7 mouse cellular contexts compared by ENCODE assay signal in genomic region chr10:42307980-42308686, GRCm38 (mm10). TPM values are rescaled to one million over a fixed set of nuclear protein-coding genes. Genes with fewer than 3 reads are reported as not detected.
DNase-seq lines count a peak whose midpoint lies in the region; ATAC-seq lines count a peak whose summit lies in the region.

No protein-coding gene starts in this region.

- DNase-seq in adrenal gland, postnatal 25 days, result peak; percentile 75
- peak; percentile 86 for DNase-seq in embryonic facial prominence, embryonic 10.5 days (ENCODE audit: low spot score)
- DNase-seq in heart, adult 18-20 months, result peak; percentile 65 to 91
- peak; percentile 77 for DNase-seq in kidney, adult 18-20 months
- DNase-seq in limb, embryonic 11.5 days (ENCODE audit: low spot score), result peak; percentile 92
- peak; percentile 35 to 67 for DNase-seq in spleen, postnatal 10 days (ENCODE audit: low spot score in 2 of 2)

- peaks cover 5% of the 10 kb centered on the region for H3K4me1 ChIP-seq in embryonic facial prominence, embryonic 10.5 days
- no peaks in the 10 kb centered on the region for H3K4me1 ChIP-seq in limb, embryonic 11.5 days (ENCODE audit: control insufficient read depth, insufficient read depth, low read length)
- H3K4me1 ChIP-seq in midbrain, embryonic 13.5 days (replicated peaks), result peaks cover 6% of the 10 kb centered on the region; the same call in 1 of the 2 replicates

- H3K27ac ChIP-seq in embryonic facial prominence, embryonic 10.5 days (replicated peaks), result no peak overlapping the region
- no peak overlapping the region for H3K27ac ChIP-seq in limb, embryonic 11.5 days (replicated peaks; ENCODE audit: low read depth, low read length)
- H3K27ac ChIP-seq in midbrain, embryonic 13.5 days, result no peak overlapping the region

- no peak for ATAC-seq in limb, embryonic 11.5 days (ENCODE audit: insufficient number of reproducible peaks, low FRiP score, low TSS enrichment, low read depth)
- ATAC-seq in midbrain, embryonic 13.5 days, result peak; percentile 84

- H3K27me3 ChIP-seq in embryonic facial prominence, embryonic 10.5 days (replicated peaks; ENCODE audit: low read depth, poor library complexity, severe bottlenecking), result peaks cover 29% of the 10 kb centered on the region
- no peaks in the 10 kb centered on the region for H3K27me3 ChIP-seq in limb, embryonic 11.5 days (ENCODE audit: control insufficient read depth, insufficient read depth, low read length)
- peaks cover 29% of the 10 kb centered on the region for H3K27me3 ChIP-seq in midbrain, embryonic 13.5 days

- peak overlapping the region; percentile 31; the same call in 1 of the 2 replicates for H3K4me2 ChIP-seq in limb, embryonic 11.5 days (ENCODE audit: low read depth, severe bottlenecking)
- peak overlapping the region; percentile 55 for H3K4me2 ChIP-seq in midbrain, embryonic 13.5 days (replicated peaks)

- H3K9ac ChIP-seq in limb, embryonic 11.5 days (ENCODE audit: low read length), result no peak overlapping the region
- H3K9ac ChIP-seq in midbrain, embryonic 13.5 days (replicated peaks), result peak overlapping the region; percentile 49; the same call in 1 of the 2 replicates

- WGBS in embryonic facial prominence, embryonic 10.5 days, result 7% methylated on average over 20 of the region's 20 CpGs
- 8% methylated on average over 20 of the region's 20 CpGs for WGBS in limb, embryonic 11.5 days
- WGBS in midbrain, embryonic 13.5 days, result 6% methylated on average over 20 of the region's 20 CpGs

- H3K4me3 ChIP-seq in embryonic facial prominence, embryonic 10.5 days, result peak overlapping the region; percentile 45
- H3K4me3 ChIP-seq in limb, embryonic 11.5 days (ENCODE audit: low read depth, low read length), result no peak overlapping the region; the same call in 1 of the 2 replicates
- peak overlapping the region; percentile 27 for H3K4me3 ChIP-seq in midbrain, embryonic 13.5 days (replicated peaks)

- H3K36me3 ChIP-seq in embryonic facial prominence, embryonic 10.5 days (replicated peaks), result no peaks in the 10 kb centered on the region
- H3K36me3 ChIP-seq in limb, embryonic 11.5 days (ENCODE audit: control insufficient read depth, insufficient read depth, low read length), result no peaks in the 10 kb centered on the region
- H3K36me3 ChIP-seq in midbrain, embryonic 13.5 days, result peaks cover 5% of the 10 kb centered on the region; the same call in 1 of the 2 replicates

- H3K9me3 ChIP-seq in embryonic facial prominence, embryonic 10.5 days, result no peaks in the 10 kb centered on the region
- H3K9me3 ChIP-seq in limb, embryonic 11.5 days (ENCODE audit: control insufficient read depth, low read length), result no peaks in the 10 kb centered on the region
- H3K9me3 ChIP-seq in midbrain, embryonic 13.5 days, result no peaks in the 10 kb centered on the region

RNA-seq across cellular contexts. Expression of gene Foxo3, which starts 31.6 kb away (rescaled TPM):
- total RNA-seq in adrenal gland, postnatal 25 days (2021), result 56.1 and 56.7 TPM in 2 replicates
- 2.8 and 3.3 TPM in 2 replicates for polyA plus RNA-seq in embryonic facial prominence, embryonic 10.5 days (2016; fragmentation: Nextera tagmentation; extraction: Ambion mirVana)
- total RNA-seq in heart, adult 18-20 months (2021), result 10 to 100 TPM; 76.2 to 94.4 TPM
- 6.2 and 6.9 TPM in 2 replicates for polyA plus RNA-seq in limb, embryonic 11.5 days (2014; fragmentation: Nextera tagmentation; extraction: Ambion mirVana)
- polyA plus RNA-seq in midbrain, embryonic 13.5 days (2015; fragmentation: Nextera tagmentation; extraction: Ambion mirVana), result 3.5 TPM in 2 replicates
